Mouse (Mus musculus): ENCODE data around the gene Cnbp.

The Cnbp gene

GRCm38 (mm10) chr6:87806028-87806427 is 44.9 kb downstream of the Cnbp start:
- no peak for DNase-seq (ENCODE audit: low spot score)

- DNase-seq (ENCODE audit: low spot score), result no peak
Observed at GRCm38 (mm10) chr6:87805448-87805847, 45.5 kb downstream of the Cnbp start.

- DNase-seq (ENCODE audit: low spot score), result no peak
Observed at GRCm38 (mm10) chr6:87804886-87805285, 46.0 kb downstream of the Cnbp start.

- no peak for DNase-seq (ENCODE audit: low spot score)
Observed at GRCm38 (mm10) chr6:87804036-87804435, 46.9 kb downstream of the Cnbp start.

GRCm38 (mm10) chr6:87802462-87802861 is 48.4 kb downstream of the Cnbp start:
- no peak for DNase-seq (ENCODE audit: low spot score)

GRCm38 (mm10) chr6:87799576-87799975 is 51.3 kb downstream of the Cnbp start:
- no peak for DNase-seq (ENCODE audit: low spot score)

- DNase-seq (ENCODE audit: low spot score), result no peak
Observed at GRCm38 (mm10) chr6:87797321-87797720, 53.6 kb downstream of the Cnbp start.

GRCm38 (mm10) chr6:87796251-87796880 is 54.5 kb downstream of the Cnbp start:
- DNase-seq (ENCODE audit: low spot score), result no peak

GRCm38 (mm10) chr6:87795385-87796150 is 55.3 kb downstream of the Cnbp start:
- DNase-seq (ENCODE audit: low spot score), result no peak

GRCm38 (mm10) chr6:87793821-87794510 is 56.9 kb downstream of the Cnbp start:
- no peak for DNase-seq (ENCODE audit: low spot score)

Measured in urinary bladder, postnatal 25 days (tissue).